Mouse (Mus musculus): Measurements from ENCODE around the gene Sult6b2. TPM values are rescaled to one million over a fixed set of nuclear protein-coding genes. Genes with fewer than 3 reads are reported as not detected.

Sult6b2 gene
- polyA plus RNA-seq, 1 experiment from 2014 or later: not detected

GRCm38 (mm10) chr6:142834911-142835310, 30.6 kb upstream of the Sult6b2 start:
- Histone ChIP-seq H3K36me3 (no peaks in the 10 kb centered on the region), H3K9ac (no peak overlapping the region), H3K9me3 (replicated peaks) (no peaks in the 10 kb centered on the region), H3K4me1 (replicated peaks) (peaks cover 21% of the 10 kb centered on the region), H3K4me2 (no peak overlapping the region), H3K4me3 (replicated peaks) (no peak overlapping the region), H3K27ac (no peak overlapping the region), H3K27me3 (peaks cover 7% of the 10 kb centered on the region)
- ATAC-seq (ENCODE audit: low read depth) (no peak), DNase-seq (no peak)
- 30% methylated on average over 4 of the region's 4 CpGs for WGBS (ENCODE audit: insufficient replicate concordance)

DNA sequence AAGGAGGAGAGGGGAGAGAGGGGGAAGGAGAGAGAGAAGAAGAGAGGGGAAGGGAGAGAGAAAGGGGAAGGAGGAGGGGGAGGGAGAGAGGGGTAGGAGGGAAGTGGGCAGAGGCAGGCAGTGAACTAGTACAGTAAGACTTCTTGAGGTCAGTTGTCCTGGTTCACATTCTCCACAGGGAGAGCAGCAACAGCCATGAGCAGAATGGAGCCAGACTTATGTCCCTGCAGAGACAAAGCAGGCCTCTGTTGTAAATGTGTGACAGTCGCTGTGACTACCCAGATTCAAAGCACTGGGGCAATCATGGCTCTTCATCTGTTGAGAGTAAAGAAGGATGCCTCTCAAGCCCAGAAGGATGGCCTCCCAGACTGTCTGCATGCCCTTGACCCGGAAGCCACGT, 27.4 kb upstream of the Sult6b2 start:
- Histone ChIP-seq H3K36me3 (no peaks in the 10 kb centered on the region), H3K9ac (no peak overlapping the region), H3K4me1 (replicated peaks) (peaks cover 21% of the 10 kb centered on the region), H3K9me3 (replicated peaks) (no peaks in the 10 kb centered on the region), H3K27me3 (peaks cover 7% of the 10 kb centered on the region), H3K4me2 (no peak overlapping the region), H3K4me3 (replicated peaks) (no peak overlapping the region), H3K27ac (no peak overlapping the region)
- DNase-seq (no peak), ATAC-seq (ENCODE audit: low read depth) (no peak)
- WGBS (ENCODE audit: insufficient replicate concordance): 23% methylated on average over 3 of the region's 3 CpGs

DNA sequence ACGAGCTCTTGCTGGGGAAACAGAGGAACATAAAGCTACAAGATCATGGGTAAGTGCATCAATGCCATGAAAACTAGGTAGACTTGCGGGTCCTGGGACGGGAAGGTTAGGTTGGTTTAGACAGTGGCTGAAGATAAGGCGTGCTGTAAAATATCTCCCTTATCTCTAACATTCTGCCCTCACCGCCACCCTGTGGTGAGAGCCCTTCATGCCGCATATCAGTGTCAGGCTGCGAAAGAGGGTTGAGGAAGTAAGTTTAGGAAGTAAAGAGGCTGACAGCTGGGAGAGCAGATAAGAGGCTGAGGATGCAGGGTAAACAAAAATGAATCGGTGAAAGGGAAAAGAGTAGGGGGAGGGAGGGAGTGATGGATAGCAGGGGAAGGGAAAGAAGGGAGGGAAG, 26.9 kb upstream of the Sult6b2 start:
- Histone ChIP-seq H3K9me3 (replicated peaks) (no peaks in the 10 kb centered on the region), H3K36me3 (no peaks in the 10 kb centered on the region), H3K9ac (no peak overlapping the region), H3K4me2 (peak overlapping the region; percentile 24), H3K27me3 (peaks cover 7% of the 10 kb centered on the region), H3K4me3 (replicated peaks) (no peak overlapping the region), H3K27ac (no peak overlapping the region), H3K4me1 (replicated peaks) (peaks cover 21% of the 10 kb centered on the region)
- 2% methylated on average over 8 of the region's 8 CpGs for WGBS (ENCODE audit: insufficient replicate concordance)
- ATAC-seq (ENCODE audit: low read depth) (peak; percentile 92), DNase-seq (peak; percentile 50)

GRCm38 (mm10) chr6:142830221-142830620, 25.9 kb upstream of the Sult6b2 start:
- no peak for ATAC-seq (ENCODE audit: low read depth)
- H3K9ac ChIP-seq: no peak overlapping the region
- H3K9me3 ChIP-seq (replicated peaks): no peaks in the 10 kb centered on the region
- H3K4me1 ChIP-seq (replicated peaks): peaks cover 21% of the 10 kb centered on the region
- 60% methylated on average over 3 of the region's 3 CpGs for WGBS (ENCODE audit: insufficient replicate concordance)
- DNase-seq: no peak
- no peaks in the 10 kb centered on the region for H3K36me3 ChIP-seq
- H3K4me2 ChIP-seq: no peak overlapping the region
- H3K27ac ChIP-seq: no peak overlapping the region
- H3K4me3 ChIP-seq (replicated peaks): no peak overlapping the region
- peaks cover 7% of the 10 kb centered on the region for H3K27me3 ChIP-seq

- peaks cover under 1% of the 10 kb centered on the region; the same call in 1 of the 2 replicates for H3K4me1 ChIP-seq (replicated peaks)
- DNase-seq (no peak), ATAC-seq (ENCODE audit: low read depth) (no peak)
- H3K9ac ChIP-seq: no peak overlapping the region
- 70% methylated on average over 5 of the region's 5 CpGs for WGBS (ENCODE audit: insufficient replicate concordance)
- H3K4me3 ChIP-seq (replicated peaks): no peak overlapping the region
- no peaks in the 10 kb centered on the region for H3K36me3 ChIP-seq
- H3K9me3 ChIP-seq (replicated peaks): no peaks in the 10 kb centered on the region
- peaks cover 3% of the 10 kb centered on the region for H3K27me3 ChIP-seq
- H3K27ac ChIP-seq: no peak overlapping the region
- H3K4me2 ChIP-seq: no peak overlapping the region
These were observed 21.1 kb upstream of the Sult6b2 start for GRCm38 (mm10) chr6:142825449-142825848.

GRCm38 (mm10) chr6:142823008-142823787, 18.9 kb upstream of the Sult6b2 start:
- no peaks in the 10 kb centered on the region for H3K4me1 ChIP-seq (replicated peaks)
- no peaks in the 10 kb centered on the region for H3K27me3 ChIP-seq
- ATAC-seq (ENCODE audit: low read depth) (no peak), DNase-seq (no peak)
- no peaks in the 10 kb centered on the region for H3K9me3 ChIP-seq (replicated peaks)
- no peak overlapping the region for H3K4me2 ChIP-seq
- no peak overlapping the region for H3K27ac ChIP-seq
- 45% methylated on average over 5 of the region's 5 CpGs for WGBS (ENCODE audit: insufficient replicate concordance)
- H3K9ac ChIP-seq: no peak overlapping the region
- no peaks in the 10 kb centered on the region for H3K36me3 ChIP-seq
- H3K4me3 ChIP-seq (replicated peaks): no peak overlapping the region

- Histone ChIP-seq H3K4me3 (replicated peaks) (no peak overlapping the region), H3K27ac (no peak overlapping the region), H3K9ac (no peak overlapping the region), H3K9me3 (replicated peaks) (no peaks in the 10 kb centered on the region), H3K4me1 (replicated peaks) (no peaks in the 10 kb centered on the region), H3K27me3 (0 out of 2 replicates have a peak, but pooled peaks cover 7% of the 10 kb centered on the region), H3K36me3 (no peaks in the 10 kb centered on the region), H3K4me2 (no peak overlapping the region)
- 77% methylated on average over 10 of the region's 10 CpGs for WGBS (ENCODE audit: insufficient replicate concordance)
- DNase-seq (no peak), ATAC-seq (ENCODE audit: low read depth) (no peak)
These were observed 14.0 kb upstream of the Sult6b2 start for GRCm38 (mm10) chr6:142818306-142818705.

- no peak overlapping the region for H3K27ac ChIP-seq
- no peaks in the 10 kb centered on the region for H3K9me3 ChIP-seq (replicated peaks)
- DNase-seq: no peak
- H3K4me1 ChIP-seq (replicated peaks): peaks cover under 1% of the 10 kb centered on the region; the same call in 1 of the 2 replicates
- H3K9ac ChIP-seq: no peak overlapping the region
- H3K4me2 ChIP-seq: no peak overlapping the region
- ATAC-seq (ENCODE audit: low read depth): peak; percentile 27; the same call in 1 of the 2 replicates
- no peak overlapping the region for H3K4me3 ChIP-seq (replicated peaks)
- peaks cover 12% of the 10 kb centered on the region; the same call in 1 of the 2 replicates for H3K27me3 ChIP-seq
- WGBS (ENCODE audit: insufficient replicate concordance): 71% methylated on average over 3 of the region's 3 CpGs
- H3K36me3 ChIP-seq: no peaks in the 10 kb centered on the region
These were observed 11.2 kb upstream of the Sult6b2 start for GRCm38 (mm10) chr6:142815513-142815912.

- H3K9ac ChIP-seq: no peak overlapping the region
- WGBS (ENCODE audit: insufficient replicate concordance): 8% methylated on average over 15 of the region's 15 CpGs
- DNase-seq (peak; percentile 52), ATAC-seq (ENCODE audit: low read depth) (0 out of 2 replicates have a peak, but pooled peaks have one; percentile 13)
- H3K27ac ChIP-seq: no peak overlapping the region
- H3K27me3 ChIP-seq: peaks cover 12% of the 10 kb centered on the region; the same call in 1 of the 2 replicates
- H3K4me1 ChIP-seq (replicated peaks): peaks cover 10% of the 10 kb centered on the region
- H3K36me3 ChIP-seq: no peaks in the 10 kb centered on the region
- H3K9me3 ChIP-seq (replicated peaks): no peaks in the 10 kb centered on the region
- peak overlapping the region; percentile 55 for H3K4me2 ChIP-seq
- no peak overlapping the region; the same call in 1 of the 2 replicates for H3K4me3 ChIP-seq (replicated peaks)
These were observed 10.2 kb upstream of the Sult6b2 start for GRCm38 (mm10) chr6:142814495-142814921.

- Histone ChIP-seq H3K27ac (no peak overlapping the region), H3K9me3 (replicated peaks) (no peaks in the 10 kb centered on the region), H3K4me1 (replicated peaks) (peaks cover 13% of the 10 kb centered on the region), H3K9ac (no peak overlapping the region), H3K4me2 (peak overlapping the region; percentile 55), H3K36me3 (no peaks in the 10 kb centered on the region), H3K27me3 (peaks cover 12% of the 10 kb centered on the region; the same call in 1 of the 2 replicates), H3K4me3 (replicated peaks) (no peak overlapping the region; the same call in 1 of the 2 replicates)
- 61% methylated on average over 10 of the region's 10 CpGs for WGBS (ENCODE audit: insufficient replicate concordance)
- DNase-seq (no peak), ATAC-seq (ENCODE audit: low read depth) (no peak)
These were observed 9.7 kb upstream of the Sult6b2 start for GRCm38 (mm10) chr6:142814011-142814410.

DNA sequence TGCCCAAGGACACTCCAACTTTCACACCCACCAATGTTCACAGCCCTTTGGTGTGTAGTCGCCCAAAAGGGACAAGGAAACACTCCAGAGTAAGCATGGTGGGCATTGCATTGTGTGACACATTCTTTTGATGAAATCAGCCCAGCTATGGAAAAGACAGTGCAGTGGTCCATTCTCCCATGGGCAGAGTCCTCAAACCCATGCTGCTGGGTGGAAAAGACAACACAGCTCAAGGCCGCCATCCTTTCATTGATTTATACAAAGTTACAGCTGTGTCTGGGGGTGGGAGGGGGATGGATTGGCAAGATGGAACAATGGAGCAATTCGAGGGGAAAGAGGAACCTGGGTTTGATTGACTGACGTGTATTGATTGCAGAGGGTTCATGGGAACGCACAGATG, 8.7 kb upstream of the Sult6b2 start:
- H3K4me3 ChIP-seq (replicated peaks): no peak overlapping the region
- H3K4me2 ChIP-seq: no peak overlapping the region
- no peaks in the 10 kb centered on the region for H3K36me3 ChIP-seq
- WGBS (ENCODE audit: insufficient replicate concordance): 35% methylated on average over 5 of the region's 5 CpGs
- H3K4me1 ChIP-seq (replicated peaks): peaks cover 13% of the 10 kb centered on the region
- DNase-seq (no peak), ATAC-seq (ENCODE audit: low read depth) (no peak)
- no peak overlapping the region for H3K27ac ChIP-seq
- H3K9me3 ChIP-seq (replicated peaks): no peaks in the 10 kb centered on the region
- peaks cover 12% of the 10 kb centered on the region; the same call in 1 of the 2 replicates for H3K27me3 ChIP-seq
- H3K9ac ChIP-seq: no peak overlapping the region

Data from liver, embryonic 13.5 days (tissue).